Mouse (Mus musculus): ENCODE measurements around the gene Sctr.

DNA sequence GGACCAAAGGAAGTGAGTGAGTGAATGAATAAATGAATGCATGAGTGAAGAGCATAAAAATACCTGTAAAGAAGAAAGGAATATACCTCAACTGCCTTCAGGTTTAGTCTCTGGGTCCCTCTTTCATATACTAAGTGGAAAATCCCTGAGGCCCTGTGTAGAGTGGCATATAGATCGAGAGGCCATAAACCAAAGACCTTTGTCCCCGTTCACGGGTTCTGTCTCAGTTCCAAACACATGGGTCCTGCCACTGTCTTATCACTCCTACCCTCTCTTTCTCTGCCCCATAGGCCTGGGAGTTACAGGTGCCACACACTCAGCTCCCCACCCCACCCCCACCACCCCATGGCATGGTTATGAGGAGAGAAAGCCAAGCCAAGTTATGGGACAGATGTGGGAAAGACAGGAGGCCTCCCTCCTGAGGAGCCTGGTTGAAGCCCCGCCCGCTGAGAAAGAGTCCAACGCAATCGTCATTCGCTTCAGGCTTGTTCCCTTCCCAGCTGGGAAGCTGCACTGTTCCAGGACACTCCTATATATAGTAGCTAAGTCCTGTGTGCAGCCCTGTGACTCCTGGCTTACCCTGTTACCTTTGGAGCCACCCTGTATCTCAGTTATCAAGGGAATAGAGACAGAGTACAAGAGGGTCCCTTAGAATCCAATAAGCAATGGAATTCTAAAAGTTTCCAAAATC is 84.3 kb downstream of the Sctr start:
- TF ChIP-seq CTCF (IDR thresholded peaks at IDR 0.05; ENCODE audit: borderline replicate concordance, insufficient read depth, low read length) (no peak), POLR2A (IDR thresholded peaks at IDR 0.05; ENCODE audit: low read depth, low read length) (no peak)
